8 mouse cellular contexts compared by ENCODE assay signal in genomic region chr10:106609177-106609981, GRCm38 (mm10).
DNase-seq lines count a peak whose midpoint lies in the region; ATAC-seq lines count a peak whose summit lies in the region.

No protein-coding gene starts in this region.

- peak overlapping the region; percentile 6; the same call in 1 of the 2 replicates for H3K4me3 ChIP-seq in heart, embryonic 13.5 days
- H3K4me3 ChIP-seq in forebrain, embryonic 15.5 days, result peak overlapping the region; percentile 28
- H3K4me3 ChIP-seq in midbrain, embryonic 12.5 days, result peak overlapping the region; percentile 23

- DNase-seq in heart, adult 8-10 months (ENCODE audit: low spot score), result no peak
- DNase-seq in MEL-GATA-1-ER (ENCODE audit: extremely low read depth, low read depth), result peak; percentile 13
- DNase-seq in thymus, postnatal 25 days, result no peak
- no peak for DNase-seq in adrenal gland, adult 2 months
- DNase-seq in left cerebral cortex, adult 18-20 months (ENCODE audit: low spot score in 2 of 2), result no peak

- no peaks in the 10 kb centered on the region for H3K36me3 ChIP-seq in heart, embryonic 13.5 days
- no peaks in the 10 kb centered on the region for H3K36me3 ChIP-seq in forebrain, embryonic 15.5 days
- no peaks in the 10 kb centered on the region for H3K36me3 ChIP-seq in midbrain, embryonic 12.5 days

- no peaks in the 10 kb centered on the region for H3K27me3 ChIP-seq in heart, embryonic 13.5 days (replicated peaks)
- no peaks in the 10 kb centered on the region for H3K27me3 ChIP-seq in forebrain, embryonic 15.5 days
- H3K27me3 ChIP-seq in midbrain, embryonic 12.5 days, result no peaks in the 10 kb centered on the region

- ATAC-seq in heart, embryonic 13.5 days (ENCODE audit: extremely low read depth, insufficient number of reproducible peaks, low FRiP score, low TSS enrichment), result no peak
- peak; percentile 85 for ATAC-seq in forebrain, embryonic 15.5 days (replicated peaks)
- peak; percentile 88 for ATAC-seq in midbrain, embryonic 12.5 days (ENCODE audit: low FRiP score, low read depth)

- no peaks in the 10 kb centered on the region for H3K9me3 ChIP-seq in heart, embryonic 13.5 days
- no peaks in the 10 kb centered on the region for H3K9me3 ChIP-seq in forebrain, embryonic 15.5 days
- H3K9me3 ChIP-seq in midbrain, embryonic 12.5 days, result no peaks in the 10 kb centered on the region

- no peak overlapping the region for H3K27ac ChIP-seq in heart, embryonic 13.5 days (replicated peaks)
- peak overlapping the region; percentile 42 for H3K27ac ChIP-seq in forebrain, embryonic 15.5 days (replicated peaks)
- peak overlapping the region; percentile 79 for H3K27ac ChIP-seq in midbrain, embryonic 12.5 days (replicated peaks)

- H3K4me2 ChIP-seq in heart, embryonic 13.5 days, result peak overlapping the region; percentile 54
- H3K4me2 ChIP-seq in forebrain, embryonic 15.5 days (replicated peaks), result peak overlapping the region; percentile 42
- H3K4me2 ChIP-seq in midbrain, embryonic 12.5 days (replicated peaks), result peak overlapping the region; percentile 48

- H3K4me1 ChIP-seq in heart, embryonic 13.5 days, result peaks cover 5% of the 10 kb centered on the region
- H3K4me1 ChIP-seq in forebrain, embryonic 15.5 days, result peaks cover 10% of the 10 kb centered on the region
- peaks cover 5% of the 10 kb centered on the region; the same call in 1 of the 2 replicates for H3K4me1 ChIP-seq in midbrain, embryonic 12.5 days

- H3K9ac ChIP-seq in heart, embryonic 13.5 days, result no peak overlapping the region
- H3K9ac ChIP-seq in forebrain, embryonic 15.5 days (replicated peaks), result 0 out of 2 replicates have a peak overlapping the region, but pooled peaks have one; percentile 10
- H3K9ac ChIP-seq in midbrain, embryonic 12.5 days (replicated peaks), result peak overlapping the region; percentile 34; the same call in 1 of the 2 replicates

- WGBS in heart, embryonic 13.5 days, result 20% methylated on average over 7 of the region's 7 CpGs
- WGBS in forebrain, embryonic 15.5 days, result 2% methylated on average over 7 of the region's 7 CpGs
- WGBS in midbrain, embryonic 12.5 days, result 2% methylated on average over 7 of the region's 7 CpGs
